Mouse (Mus musculus): ENCODE data around the gene Fads6. TPM values are rescaled to one million over a fixed set of nuclear protein-coding genes. Genes with fewer than 3 reads are reported as not detected.

The Fads6 gene
- polyA plus RNA-seq, 1 experiment: 0.62 TPM

GRCm38 (mm10) chr11:115267061-115267883 is 30.2 kb downstream of the Fads6 start, which contains the start of gene Grin2c:
Grin2c (minus strand) TSS chr11:115267243.
- Histone ChIP-seq H3K79me2 (ENCODE audit: control insufficient read depth, insufficient read depth) (no peaks in the 10 kb centered on the region), H3K27me3 (ENCODE audit: control insufficient read depth, insufficient read depth, insufficient read length) (peaks cover 48% of the 10 kb centered on the region), H3ac (ENCODE audit: control insufficient read depth, insufficient read length) (no peak within 1 kb of the TSS), H3K36me3 (ENCODE audit: control insufficient read depth, insufficient read depth) (no peaks in the 10 kb centered on the region), H3K4me2 (ENCODE audit: low read depth) (no peak within 1 kb of the TSS), H3K4me3 (no peak within 1 kb of the TSS)
- TF ChIP-seq POLR2AphosphoS2 (IDR thresholded peaks at IDR 0.05; ENCODE audit: insufficient read length, low read depth): no peak
- TF ChIP-seq MYOD1 (IDR thresholded peaks at IDR 0.05; ENCODE audit: control insufficient read depth in 1 of 3, insufficient read length in 2 of 3, low read depth in 2 of 3): no peak
- TF ChIP-seq CEBPB (IDR thresholded peaks at IDR 0.05; ENCODE audit: insufficient read depth, poor library complexity, severe bottlenecking): no peak
- no peak for TF ChIP-seq USF1 (IDR thresholded peaks at IDR 0.05; ENCODE audit: low read depth)
- no peak for TF ChIP-seq REST (IDR thresholded peaks at IDR 0.05; ENCODE audit: insufficient read depth, insufficient read length)
- TF ChIP-seq POLR2A (IDR thresholded peaks at IDR 0.05; ENCODE audit: insufficient read length, low read depth): no peak
- TF ChIP-seq TCF12 (IDR thresholded peaks at IDR 0.05; ENCODE audit: insufficient read depth, poor library complexity, severe bottlenecking): no peak
- TF ChIP-seq MYOG (IDR thresholded peaks at IDR 0.05; ENCODE audit: control insufficient read depth in 1 of 3, insufficient read depth in 1 of 3, insufficient read length in 2 of 3, low read depth in 2 of 3): no peak
- TF ChIP-seq TCF3 (IDR thresholded peaks at IDR 0.05; ENCODE audit: insufficient read length, low read depth): no peak
- TF ChIP-seq MAX (IDR thresholded peaks at IDR 0.05; ENCODE audit: low read depth): no peak
- TF ChIP-seq SRF (IDR thresholded peaks at IDR 0.05; ENCODE audit: control insufficient read depth, insufficient read length, low read depth): no peak
- no peak for TF ChIP-seq E2F4 (IDR thresholded peaks at IDR 0.05; ENCODE audit: insufficient read depth)

- no peaks in the 10 kb centered on the region for H3K36me3 ChIP-seq (ENCODE audit: control insufficient read depth, insufficient read depth)
- no peak overlapping the region for H3K4me3 ChIP-seq
- TF ChIP-seq E2F4 (IDR thresholded peaks at IDR 0.05; ENCODE audit: insufficient read depth) (no peak), MAX (IDR thresholded peaks at IDR 0.05; ENCODE audit: low read depth) (no peak), POLR2A (IDR thresholded peaks at IDR 0.05; ENCODE audit: insufficient read length, low read depth) (no peak), MYOD1 (IDR thresholded peaks at IDR 0.05; ENCODE audit: control insufficient read depth in 1 of 3, insufficient read length in 2 of 3, low read depth in 2 of 3) (no peak), REST (IDR thresholded peaks at IDR 0.05; ENCODE audit: insufficient read depth, insufficient read length) (no peak), CEBPB (IDR thresholded peaks at IDR 0.05; ENCODE audit: insufficient read depth, poor library complexity, severe bottlenecking) (no peak), TCF3 (IDR thresholded peaks at IDR 0.05; ENCODE audit: insufficient read length, low read depth) (no peak), MYOG (IDR thresholded peaks at IDR 0.05; ENCODE audit: control insufficient read depth in 1 of 3, insufficient read depth in 1 of 3, insufficient read length in 2 of 3, low read depth in 2 of 3) (no peak), TCF12 (IDR thresholded peaks at IDR 0.05; ENCODE audit: insufficient read depth, poor library complexity, severe bottlenecking) (no peak), USF1 (IDR thresholded peaks at IDR 0.05; ENCODE audit: low read depth) (no peak), SRF (IDR thresholded peaks at IDR 0.05; ENCODE audit: control insufficient read depth, insufficient read length, low read depth) (no peak), POLR2AphosphoS2 (IDR thresholded peaks at IDR 0.05; ENCODE audit: insufficient read length, low read depth) (no peak)
- H3K4me2 ChIP-seq (ENCODE audit: low read depth): no peak overlapping the region
- peaks cover 55% of the 10 kb centered on the region for H3K27me3 ChIP-seq (ENCODE audit: control insufficient read depth, insufficient read depth, insufficient read length)
- no peaks in the 10 kb centered on the region for H3K79me2 ChIP-seq (ENCODE audit: control insufficient read depth, insufficient read depth)
- H3ac ChIP-seq (ENCODE audit: control insufficient read depth, insufficient read length): no peak overlapping the region
These were observed 31.1 kb downstream of the Fads6 start for GRCm38 (mm10) chr11:115266400-115266778.

GRCm38 (mm10) chr11:115265771-115266399 is 31.6 kb downstream of the Fads6 start:
- H3K36me3 ChIP-seq (ENCODE audit: control insufficient read depth, insufficient read depth): no peaks in the 10 kb centered on the region
- H3K79me2 ChIP-seq (ENCODE audit: control insufficient read depth, insufficient read depth): no peaks in the 10 kb centered on the region
- no peak overlapping the region for H3K4me2 ChIP-seq (ENCODE audit: low read depth)
- TF ChIP-seq REST (IDR thresholded peaks at IDR 0.05; ENCODE audit: insufficient read depth, insufficient read length) (no peak), USF1 (IDR thresholded peaks at IDR 0.05; ENCODE audit: low read depth) (no peak), POLR2AphosphoS2 (IDR thresholded peaks at IDR 0.05; ENCODE audit: insufficient read length, low read depth) (no peak), MYOG (IDR thresholded peaks at IDR 0.05; ENCODE audit: control insufficient read depth in 1 of 3, insufficient read depth in 1 of 3, insufficient read length in 2 of 3, low read depth in 2 of 3) (no peak), POLR2A (IDR thresholded peaks at IDR 0.05; ENCODE audit: insufficient read length, low read depth) (no peak), MAX (IDR thresholded peaks at IDR 0.05; ENCODE audit: low read depth) (no peak), E2F4 (IDR thresholded peaks at IDR 0.05; ENCODE audit: insufficient read depth) (no peak)
- H3K27me3 ChIP-seq (ENCODE audit: control insufficient read depth, insufficient read depth, insufficient read length): peaks cover 57% of the 10 kb centered on the region
- H3K4me3 ChIP-seq: no peak overlapping the region
- no peak overlapping the region for H3ac ChIP-seq (ENCODE audit: control insufficient read depth, insufficient read length)

GRCm38 (mm10) chr11:115264862-115265668 is 32.4 kb downstream of the Fads6 start:
- H3K4me3 ChIP-seq: no peak overlapping the region
- no peak for TF ChIP-seq CEBPB (IDR thresholded peaks at IDR 0.05; ENCODE audit: insufficient read depth, poor library complexity, severe bottlenecking)
- no peak for TF ChIP-seq MAX (IDR thresholded peaks at IDR 0.05; ENCODE audit: low read depth)
- no peak for TF ChIP-seq SRF (IDR thresholded peaks at IDR 0.05; ENCODE audit: control insufficient read depth, insufficient read length, low read depth)
- TF ChIP-seq E2F4 (IDR thresholded peaks at IDR 0.05; ENCODE audit: insufficient read depth): no peak
- no peak for TF ChIP-seq MYOG (IDR thresholded peaks at IDR 0.05; ENCODE audit: control insufficient read depth in 1 of 3, insufficient read depth in 1 of 3, insufficient read length in 2 of 3, low read depth in 2 of 3)
- TF ChIP-seq REST (IDR thresholded peaks at IDR 0.05; ENCODE audit: insufficient read depth, insufficient read length): no peak
- no peak for TF ChIP-seq MYOD1 (IDR thresholded peaks at IDR 0.05; ENCODE audit: control insufficient read depth in 1 of 3, insufficient read length in 2 of 3, low read depth in 2 of 3)

More at GRCm38 (mm10) chr11:115264862-115265668, 32.4 kb downstream of the Fads6 start:
- Histone ChIP-seq H3K79me2 (ENCODE audit: control insufficient read depth, insufficient read depth) (no peaks in the 10 kb centered on the region), H3K4me2 (ENCODE audit: low read depth) (no peak overlapping the region), H3ac (ENCODE audit: control insufficient read depth, insufficient read length) (no peak overlapping the region), H3K36me3 (ENCODE audit: control insufficient read depth, insufficient read depth) (no peaks in the 10 kb centered on the region), H3K27me3 (ENCODE audit: control insufficient read depth, insufficient read depth, insufficient read length) (peaks cover 65% of the 10 kb centered on the region)

Measured in myocyte (in vitro differentiated cells).